Mouse (Mus musculus) C2C12 (cell line): ENCODE measurements around the gene Serf2.

Experiments used
- CEBPB ChIP-seq: IDR thresholded peaks from one replicate; pipeline ENCODE4 v1.6.1; 2011; ENCODE audit warnings: low read depth, mild to moderate bottlenecking, control low read depth, moderate library complexity
- CTCF ChIP-seq: IDR thresholded peaks from one replicate; pipeline ENCODE4 v1.5.1; 2011; ENCODE audit not compliant: control insufficient read depth, insufficient read depth, insufficient read length
- FOSL1 ChIP-seq: IDR thresholded peaks from one replicate; pipeline ENCODE4 v1.8.0; 2011; ENCODE audit warnings: mild to moderate bottlenecking, low read length; ENCODE audit not compliant: poor library complexity, insufficient read depth, severe bottlenecking
- MAX ChIP-seq: IDR thresholded peaks from one replicate; pipeline ENCODE4 v1.6.1; 2011; ENCODE audit warnings: mild to moderate bottlenecking, control low read depth
- MYOD1 ChIP-seq: IDR thresholded peaks from one replicate; pipeline ENCODE4 v1.6.1; 2011; ENCODE audit warnings: low read depth; ENCODE audit not compliant: control insufficient read depth, insufficient read length
- MYOG ChIP-seq: IDR thresholded peaks from one replicate; pipeline ENCODE4 v1.6.1; 2011; ENCODE audit not compliant: control insufficient read depth, insufficient read length; ENCODE audit errors: extremely low read depth

DNA sequence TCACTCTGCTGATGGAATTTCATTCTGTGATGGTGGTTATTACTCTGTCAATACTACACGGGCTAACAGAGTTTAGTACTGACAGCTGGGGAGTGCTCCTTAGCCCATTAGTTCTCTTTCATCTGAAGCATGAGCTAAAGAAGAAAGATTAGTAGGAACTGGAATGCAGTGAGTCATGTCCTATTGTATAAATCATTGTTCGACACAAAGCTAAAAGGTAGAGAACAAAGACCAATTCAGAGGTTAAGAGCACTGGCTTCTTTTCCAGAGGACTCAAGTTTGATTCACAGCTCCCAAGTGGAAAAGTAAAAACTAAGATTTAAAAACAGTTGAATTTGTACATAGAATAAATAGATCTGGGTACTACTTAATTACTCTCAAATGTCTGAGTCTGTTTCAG is 11.1 kb downstream of the Serf2 start:
- TF ChIP-seq CTCF (no peak), MYOG (no peak), MAX (no peak), MYOD1 (no peak), FOSL1 (no peak), CEBPB (no peak)
